Mouse (Mus musculus) neural tube, embryonic 14.5 days (tissue): ENCODE data around the gene Xlr5a. TPM values are rescaled to one million over a fixed set of nuclear protein-coding genes. Genes with fewer than 3 reads are reported as not detected.
A peak's percentile ranks its signal among the peaks of the same experiment; 100 is the strongest.
"Not testable (repeated sequence)": the region's sequence is repeated elsewhere in the genome, so short reads cannot be mapped to it uniquely, and the experiment has no call there.

ENCODE experiments used
- ATAC-seq: fragments of 200-750 bp; cut with Nextera tagmentation; 2 replicates; pipeline ENCODE4 v1.8.0; 2017; ENCODE audit warnings: low read depth, mild to moderate bottlenecking, moderate TSS enrichment, moderate library complexity
- H3K27ac ChIP-seq: fragments of 300-500 bp; sonication (generic); 2 replicates; pipeline ENCODE4 v1.5.1; 2014; ENCODE audit warnings: low read depth, mild to moderate bottlenecking, control low read depth, low read length, moderate library complexity, mixed read lengths
- H3K27me3 ChIP-seq: fragments of 300-500 bp; sonication (generic); 2 replicates; pipeline ENCODE4 v1.6.1; 2014; ENCODE audit warnings: low read length; ENCODE audit not compliant: control insufficient read depth, insufficient read depth
- H3K36me3 ChIP-seq: fragments of 300-500 bp; sonication (generic); 2 replicates; pipeline ENCODE4 v1.6.1; 2014; ENCODE audit warnings: low read length, mixed read lengths; ENCODE audit not compliant: control insufficient read depth, insufficient read depth
- H3K4me1 ChIP-seq: fragments of 300-500 bp; sonication (generic); 2 replicates; pipeline ENCODE4 v1.6.1; 2014; ENCODE audit warnings: low read length; ENCODE audit not compliant: control insufficient read depth, insufficient read depth
- H3K4me2 ChIP-seq: fragments of 300-500 bp; sonication (generic); 2 replicates; pipeline ENCODE4 v1.6.1; 2014; ENCODE audit warnings: mild to moderate bottlenecking, low read depth, low read length, control low read depth
- H3K4me3 ChIP-seq: fragments of 300-500 bp; sonication (generic); 2 replicates; pipeline ENCODE4 v1.5.1; 2014; ENCODE audit warnings: low read depth, low read length, control low read depth, mixed read lengths
- H3K9ac ChIP-seq: fragments of 300-500 bp; sonication (generic); replicated peaks from 2 replicates; pipeline ENCODE4 v1.6.1; 2014; ENCODE audit warnings: low read depth, mild to moderate bottlenecking, control low read depth, low read length, mixed read lengths
- H3K9me3 ChIP-seq: fragments of 300-500 bp; sonication (generic); 2 replicates; pipeline ENCODE4 v1.6.1; 2016; ENCODE audit warnings: low read length; ENCODE audit not compliant: control insufficient read depth
- WGBS: fragments of 180-500 bp; shearing (Covaris S2); extraction: QIAGEN DNeasy Blood & Tissue Kit; methylation state at CpG from one replicate; pipeline ENCODE4 v1.1.7; 2014; 5-methylcytosine and 5-hydroxymethylcytosine counted together
- polyA plus RNA-seq: library from polyadenylated mRNA; unstranded; fragments of >200 nt; fragmentation: Nextera tagmentation; extraction: Ambion mirVana; gene quantifications from 2 replicates; pipeline ENCODE4 v1.2.1, GENCODE M21; 2014

The Xlr5a gene
- polyA plus RNA-seq, result not detected in 2 replicates

- H3K9me3 ChIP-seq, H3K27ac ChIP-seq, H3K9ac ChIP-seq, H3K36me3 ChIP-seq, H3K4me1 ChIP-seq, H3K4me3 ChIP-seq, H3K27me3 ChIP-seq, H3K4me2 ChIP-seq, ATAC-seq: not testable (repeated sequence)
- 88% methylated on average over 10 of the region's 17 CpGs for WGBS
These were observed at the start of gene Xlr5a, which contains the start of gene Xlr5c for GRCm38 (mm10) chrX:73292876-73293275. Gene Xlr5a, minus strand, starts transcription at chrX:73292976. Gene Xlr5c, minus strand, starts transcription at chrX:73292976.

GRCm38 (mm10) chrX:73342483-73342895 is 49.7 kb upstream of the Xlr5a start, which contains the start of gene Zfp275:
Gene Zfp275, plus strand, starts transcription at chrX:73342621.
- peak; percentile 95 for ATAC-seq
- peak within 1 kb of the TSS; percentile 64 for H3K27ac ChIP-seq
- H3K4me3 ChIP-seq, result peak within 1 kb of the TSS; percentile 50
- H3K9ac ChIP-seq, result peak within 1 kb of the TSS; percentile 57
- 14% methylated on average over 37 of the region's 37 CpGs for WGBS
- H3K9me3 ChIP-seq, result no peaks in the 10 kb centered on the region
- peak within 1 kb of the TSS; percentile 54 for H3K4me2 ChIP-seq
- H3K4me1 ChIP-seq, result no peaks in the 10 kb centered on the region
- no peaks in the 10 kb centered on the region for H3K27me3 ChIP-seq
- H3K36me3 ChIP-seq, result no peaks in the 10 kb centered on the region

GRCm38 (mm10) chrX:73342068-73342467 is 49.3 kb upstream of the Xlr5a start:
- H3K4me2 ChIP-seq, result peak overlapping the region; percentile 54; the same call in 1 of the 2 replicates
- H3K9ac ChIP-seq, result peak overlapping the region; percentile 57; the same call in 1 of the 2 replicates
- H3K27me3 ChIP-seq, result no peaks in the 10 kb centered on the region
- no peak overlapping the region for H3K27ac ChIP-seq
- no peaks in the 10 kb centered on the region for H3K36me3 ChIP-seq
- WGBS, result 35% methylated on average over 3 of the region's 3 CpGs
- no peaks in the 10 kb centered on the region for H3K4me1 ChIP-seq
- H3K9me3 ChIP-seq, result no peaks in the 10 kb centered on the region
- peak; percentile 41; the same call in 1 of the 2 replicates for ATAC-seq
- peak overlapping the region; percentile 50 for H3K4me3 ChIP-seq

GRCm38 (mm10) chrX:73341473-73341872 is 48.7 kb upstream of the Xlr5a start:
- H3K4me3 ChIP-seq, result no peak overlapping the region
- WGBS, result 78% methylated on average over 1 of the region's 1 CpGs
- no peaks in the 10 kb centered on the region for H3K36me3 ChIP-seq
- no peaks in the 10 kb centered on the region for H3K4me1 ChIP-seq
- no peak overlapping the region for H3K4me2 ChIP-seq
- H3K27ac ChIP-seq, result no peak overlapping the region
- ATAC-seq, result no peak
- no peak overlapping the region for H3K9ac ChIP-seq
- no peaks in the 10 kb centered on the region for H3K9me3 ChIP-seq
- H3K27me3 ChIP-seq, result no peaks in the 10 kb centered on the region

GRCm38 (mm10) chrX:73336740-73337139 is 44.0 kb upstream of the Xlr5a start, which contains the start of gene Gm45015:
Gene Gm45015, minus strand, starts transcription at chrX:73336840.
- H3K4me3 ChIP-seq, result no peak within 1 kb of the TSS
- H3K27me3 ChIP-seq, result no peaks in the 10 kb centered on the region
- ATAC-seq, result no peak
- H3K27ac ChIP-seq, result no peak within 1 kb of the TSS
- H3K4me1 ChIP-seq, result no peaks in the 10 kb centered on the region
- H3K4me2 ChIP-seq, result no peak within 1 kb of the TSS
- H3K9me3 ChIP-seq, result no peaks in the 10 kb centered on the region
- H3K9ac ChIP-seq, result no peak within 1 kb of the TSS
- H3K36me3 ChIP-seq, result no peaks in the 10 kb centered on the region
- 92% methylated on average over 4 of the region's 4 CpGs for WGBS

GRCm38 (mm10) chrX:73333548-73333947 is 40.8 kb upstream of the Xlr5a start:
- Histone ChIP-seq H3K9ac (no peak overlapping the region), H3K4me2 (no peak overlapping the region), H3K36me3 (no peaks in the 10 kb centered on the region), H3K9me3 (no peaks in the 10 kb centered on the region), H3K4me1 (no peaks in the 10 kb centered on the region), H3K4me3 (no peak overlapping the region), H3K27me3 (no peaks in the 10 kb centered on the region), H3K27ac (no peak overlapping the region)
- ATAC-seq, result no peak

GRCm38 (mm10) chrX:73327215-73327614 is 34.4 kb upstream of the Xlr5a start:
- Histone ChIP-seq H3K9me3 (no peaks in the 10 kb centered on the region), H3K27ac (no peak overlapping the region), H3K4me1 (no peaks in the 10 kb centered on the region), H3K27me3 (no peaks in the 10 kb centered on the region), H3K36me3 (no peaks in the 10 kb centered on the region), H3K4me2 (no peak overlapping the region), H3K4me3 (no peak overlapping the region), H3K9ac (no peak overlapping the region)
- 77% methylated on average over 2 of the region's 2 CpGs for WGBS
- no peak for ATAC-seq

GRCm38 (mm10) chrX:73321029-73321428 is 28.3 kb upstream of the Xlr5a start:
- ATAC-seq, result no peak
- H3K27me3 ChIP-seq, result no peaks in the 10 kb centered on the region
- H3K4me3 ChIP-seq, result no peak overlapping the region
- no peaks in the 10 kb centered on the region for H3K9me3 ChIP-seq
- H3K4me1 ChIP-seq, result no peaks in the 10 kb centered on the region
- H3K27ac ChIP-seq, result no peak overlapping the region
- H3K9ac ChIP-seq, result no peak overlapping the region
- no peak overlapping the region for H3K4me2 ChIP-seq
- 79% methylated on average over 3 of the region's 3 CpGs for WGBS
- no peaks in the 10 kb centered on the region for H3K36me3 ChIP-seq

- no peak overlapping the region for H3K27ac ChIP-seq
- no peaks in the 10 kb centered on the region for H3K27me3 ChIP-seq
- H3K9me3 ChIP-seq, result no peaks in the 10 kb centered on the region
- no peak overlapping the region for H3K4me3 ChIP-seq
- 38% methylated on average over 3 of the region's 3 CpGs for WGBS
- H3K4me1 ChIP-seq, result no peaks in the 10 kb centered on the region
- no peaks in the 10 kb centered on the region for H3K36me3 ChIP-seq
- no peak for ATAC-seq
- H3K9ac ChIP-seq, result no peak overlapping the region
- H3K4me2 ChIP-seq, result no peak overlapping the region
These were observed 19.7 kb upstream of the Xlr5a start for GRCm38 (mm10) chrX:73312522-73312921.
